Mouse (Mus musculus) activated CD4-positive, CD25-positive, alpha-beta regulatory T cell, adult 9 weeks (primary cell): Measurements from ENCODE around the gene Cd164l2. TPM values are rescaled to one million over a fixed set of nuclear protein-coding genes. Genes with fewer than 3 reads are reported as not detected.

Source experiments
- polyA plus RNA-seq: library from polyadenylated mRNA; unstranded; fragments of 100-300 nt; shearing (Covaris generic); gene quantifications from one replicate; pipeline ENCODE4 v1.2.1, GENCODE M21; 2017

The Cd164l2 gene
- polyA plus RNA-seq, result not detected

GRCm38 (mm10) chr4:133211751-133212561 lies at the start of gene Cd164l2, which contains the start of gene Gpr3:
TSS of gene Cd164l2 (plus strand) at chr4:133212131.
TSS of gene Gpr3 (minus strand) at chr4:133212536.

GRCm38 (mm10) chr4:133240490-133240921 lies 28.6 kb downstream of the Cd164l2 start, which contains the start of gene Map3k6:
TSS of gene Map3k6 (plus strand) at chr4:133240818.

GRCm38 (mm10) chr4:133262882-133263281 lies 51.0 kb downstream of the Cd164l2 start, which contains the start of gene Sytl1:
TSS of gene Sytl1 (minus strand) at chr4:133263113.

Other genes with a start within 250 kb of the Cd164l2 start
- gene Fgr, start 238.0 kb upstream of the Cd164l2 start, polyA plus RNA-seq, result 5.5 TPM
- 8.2 TPM for gene Ahdc1, start 200.9 kb upstream of the Cd164l2 start, polyA plus RNA-seq
- gene Wasf2, start 81.6 kb upstream of the Cd164l2 start, polyA plus RNA-seq, result 105 TPM
- gene Gpr3, start 405 bp downstream of the Cd164l2 start, polyA plus RNA-seq, result not detected
- gene Map3k6, start 28.7 kb downstream of the Cd164l2 start, polyA plus RNA-seq, result not detected
- gene Sytl1, start 51.0 kb downstream of the Cd164l2 start, polyA plus RNA-seq, result 59.7 TPM
- 71.1 TPM for gene Tmem222, start 65.7 kb downstream of the Cd164l2 start, polyA plus RNA-seq
- 4.4 TPM for gene Wdtc1, start 141.3 kb downstream of the Cd164l2 start, polyA plus RNA-seq
- 27.6 TPM for gene Slc9a1, start 157.6 kb downstream of the Cd164l2 start, polyA plus RNA-seq